Mouse (Mus musculus) heart, adult 9 months (tissue): ENCODE measurements at regions not wholly inside any gene's neighbourhood (a gene's known extent, or its start where the extent isn't known, plus 50 kb on each side); places are given as distances from the start of the nearest gene placed in this dataset.
A peak's percentile ranks its signal among the peaks of the same experiment; 100 is the strongest.

Experiments used
- DNase-seq, 2 experiments: peaks; one replicate each; pipeline ENCODE4 v3.0.0; 2022; ENCODE audit warnings: low spot score in 2 of 2

GRCm38 (mm10) chr15:8582676-8583075 is 62.9 kb upstream of the Gm2310 start:
- no peak for DNase-seq

- no peak for DNase-seq
Observed at GRCm38 (mm10) chr15:8581146-8581913, 61.6 kb upstream of the Gm2310 start.

- DNase-seq: no peak
Observed at GRCm38 (mm10) chr15:8580077-8580476, 60.3 kb upstream of the Gm2310 start.

GRCm38 (mm10) chr15:8577480-8577881 is 57.7 kb upstream of the Gm2310 start:
- DNase-seq: peak; percentile 10 to 35

- no peak for DNase-seq
Observed at GRCm38 (mm10) chr15:8576975-8577374, 57.2 kb upstream of the Gm2310 start.

- DNase-seq: no peak
Observed at GRCm38 (mm10) chr15:8569617-8570016, 49.9 kb upstream of the Gm2310 start.
